Mouse (Mus musculus) brain, adult 2 months (tissue): ENCODE measurements at regions not wholly inside any gene's neighbourhood (a gene's known extent, or its start where the extent isn't known, plus 50 kb on each side); places are given as distances from the start of the nearest gene placed in this dataset.

Experiments
- DNase-seq: peaks from one replicate; pipeline ENCODE4 v3.0.0; 2011; ENCODE audit warnings: low read depth, low spot score

DNA sequence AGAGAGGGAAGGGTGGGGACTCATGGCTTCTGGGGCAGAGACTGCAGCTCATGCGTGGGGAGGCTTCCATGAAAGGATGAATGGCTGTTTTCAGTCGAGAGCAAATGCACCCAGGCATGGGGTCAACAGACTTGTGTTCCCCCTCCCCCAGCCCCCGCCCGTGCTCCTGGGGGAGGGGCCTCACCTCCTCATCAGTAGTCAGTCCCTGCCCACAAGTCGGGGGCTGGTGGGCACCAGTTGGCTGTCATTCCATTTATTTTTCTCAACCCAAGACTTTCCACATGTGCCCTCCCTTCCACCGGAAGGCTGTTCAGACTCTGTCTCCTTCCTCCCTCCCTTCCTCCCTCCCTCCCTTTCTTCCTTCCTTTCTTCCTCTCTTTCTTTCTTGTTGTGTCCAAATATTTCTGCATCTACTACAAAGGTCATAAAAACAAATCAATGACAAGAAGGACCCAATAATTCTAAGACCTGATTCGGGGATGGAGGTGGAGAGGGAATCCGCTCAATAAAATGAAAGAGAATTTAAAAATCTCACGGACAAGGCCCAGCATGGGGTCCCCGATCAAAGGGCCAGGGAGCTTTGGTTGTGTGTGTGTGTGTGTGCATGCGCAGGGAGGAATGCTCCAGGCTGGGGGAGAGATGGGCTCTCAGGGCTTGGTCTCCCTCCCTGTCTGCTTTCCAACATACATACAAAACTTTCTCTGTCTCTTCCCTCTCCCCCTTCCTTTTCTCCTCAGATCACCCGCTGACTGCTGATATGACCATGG lies 57.7 kb downstream of the Rpl14 start:
- no peak for DNase-seq

- no peak for DNase-seq
Measured at GRCm38 (mm10) chr9:120629609-120630008, 58.4 kb downstream of the Rpl14 start.

GRCm38 (mm10) chr9:120632821-120633220 lies 61.6 kb downstream of the Rpl14 start:
- peak; percentile 84 for DNase-seq

GRCm38 (mm10) chr9:120642656-120643055 lies 71.4 kb downstream of the Rpl14 start:
- no peak for DNase-seq

GRCm38 (mm10) chr9:120643371-120643770 lies 72.1 kb downstream of the Rpl14 start:
- DNase-seq = peak; percentile 62

GRCm38 (mm10) chr9:120645776-120646175 lies 74.5 kb downstream of the Rpl14 start:
- no peak for DNase-seq

DNA sequence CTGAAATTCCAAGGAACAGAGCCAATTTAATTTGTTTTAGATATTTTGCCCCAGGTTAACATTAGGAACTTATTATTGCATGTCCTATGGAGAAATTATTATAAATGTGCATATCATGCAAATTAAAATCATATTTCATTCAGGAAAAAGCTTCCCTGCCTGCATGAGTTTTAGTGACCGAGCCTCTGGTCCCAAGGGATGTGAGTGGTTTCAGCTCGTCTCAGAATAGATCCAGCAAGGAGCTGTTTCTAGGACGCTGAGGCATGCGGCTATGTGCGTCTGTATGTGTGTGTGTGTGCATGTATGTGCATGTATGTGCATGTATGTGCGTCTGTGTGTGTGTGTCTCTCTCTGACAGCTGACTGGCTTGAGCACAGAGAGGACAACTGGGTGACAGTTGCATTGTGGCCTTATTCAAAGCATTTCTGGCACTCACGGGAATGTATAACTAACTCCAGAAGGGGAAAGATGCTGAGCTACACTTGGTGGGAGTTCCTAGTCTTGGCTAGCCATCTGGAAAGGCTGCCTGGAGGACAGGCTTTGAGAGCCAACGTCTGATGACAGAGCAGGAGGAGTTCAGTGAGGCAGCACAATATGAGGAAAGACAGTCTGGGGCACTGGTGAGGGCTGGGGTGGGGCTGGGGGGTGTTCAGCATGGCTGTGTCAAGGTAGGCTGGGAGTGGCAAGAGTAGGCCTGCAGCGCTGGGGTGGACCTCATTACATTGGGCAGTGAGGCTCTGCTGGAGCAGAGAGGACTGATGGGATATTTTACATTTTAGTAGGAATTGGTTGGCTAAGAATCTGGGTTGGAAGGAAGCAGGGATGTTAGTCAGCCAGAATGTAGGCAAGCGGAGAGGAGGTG lies 75.8 kb downstream of the Rpl14 start:
- DNase-seq = peak; percentile 80

DNA sequence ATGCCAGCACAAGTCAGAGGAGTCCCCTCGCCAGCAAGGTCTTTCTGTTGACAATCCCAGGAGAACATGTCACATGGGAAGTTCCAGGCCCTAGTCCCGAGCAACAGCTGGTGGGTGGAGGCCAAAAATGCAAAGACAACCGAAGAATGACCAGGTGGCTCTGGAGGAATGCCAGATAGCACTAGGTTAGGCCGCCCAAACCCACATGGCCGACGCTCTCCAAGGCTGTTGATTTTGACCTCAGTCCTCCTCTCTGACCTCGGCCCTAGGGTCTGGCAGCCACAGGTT lies 76.4 kb downstream of the Rpl14 start:
- DNase-seq = no peak

DNA sequence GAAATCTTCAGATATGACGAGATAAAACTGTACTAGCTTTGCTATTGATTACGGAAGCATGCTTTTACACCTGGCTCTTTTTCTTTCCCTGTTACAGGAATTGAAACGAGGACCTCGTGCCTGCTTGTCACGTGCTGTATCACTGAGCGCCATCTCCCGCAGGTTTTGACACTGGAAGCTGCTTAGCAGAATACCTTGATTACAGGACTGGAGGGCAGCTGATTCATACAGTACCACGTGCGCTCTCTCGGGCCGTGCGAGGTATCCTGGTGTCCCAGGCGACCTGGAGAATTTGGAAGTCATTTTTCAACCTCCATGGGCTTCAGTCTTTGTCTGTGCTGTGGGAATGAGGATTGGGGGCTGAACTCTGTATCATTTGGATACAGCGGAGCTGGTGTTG lies 81.5 kb downstream of the Rpl14 start:
- DNase-seq = no peak

DNA sequence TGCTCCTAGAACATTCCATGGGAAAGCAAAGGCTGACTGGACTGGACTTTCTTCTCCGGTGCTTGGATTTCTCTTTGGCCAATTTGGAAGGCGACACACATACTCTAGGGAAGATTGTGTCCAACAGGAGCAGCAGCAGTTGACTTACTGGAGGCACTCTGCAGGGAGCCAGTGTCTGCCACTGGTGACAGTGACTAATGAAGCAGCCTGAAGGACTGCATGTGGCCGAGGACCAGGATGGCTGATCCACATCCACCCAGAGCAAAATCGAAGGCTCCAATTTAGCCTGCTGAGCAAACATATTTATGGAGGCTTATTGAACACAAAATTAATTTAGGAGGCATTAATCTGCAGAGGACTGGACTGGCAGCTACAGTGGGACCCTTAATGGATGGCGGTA lies 81.9 kb downstream of the Rpl14 start:
- DNase-seq = no peak

DNA sequence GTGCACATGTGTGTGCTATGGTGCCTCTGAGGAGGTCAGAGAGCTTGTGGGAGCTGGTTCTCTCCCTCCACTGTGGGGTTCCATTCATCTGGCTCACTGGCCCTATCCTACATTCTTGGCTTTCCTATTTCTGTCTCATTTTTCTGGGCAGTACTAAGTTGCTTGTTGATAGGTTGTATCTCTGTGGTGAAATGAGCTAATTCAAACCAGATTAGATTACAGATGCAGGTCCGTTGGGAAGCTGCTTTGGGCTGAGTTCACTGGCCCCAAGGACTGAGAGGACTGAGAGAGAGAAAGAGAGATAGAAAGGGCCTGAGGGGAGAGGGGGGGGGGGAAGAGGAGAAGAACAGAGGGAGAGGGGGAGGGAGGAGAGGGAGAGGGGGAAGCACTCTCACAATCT lies 83.5 kb downstream of the Rpl14 start:
- no peak for DNase-seq

- no peak for DNase-seq
Measured at GRCm38 (mm10) chr9:120656976-120657375, 85.7 kb downstream of the Rpl14 start.

DNA sequence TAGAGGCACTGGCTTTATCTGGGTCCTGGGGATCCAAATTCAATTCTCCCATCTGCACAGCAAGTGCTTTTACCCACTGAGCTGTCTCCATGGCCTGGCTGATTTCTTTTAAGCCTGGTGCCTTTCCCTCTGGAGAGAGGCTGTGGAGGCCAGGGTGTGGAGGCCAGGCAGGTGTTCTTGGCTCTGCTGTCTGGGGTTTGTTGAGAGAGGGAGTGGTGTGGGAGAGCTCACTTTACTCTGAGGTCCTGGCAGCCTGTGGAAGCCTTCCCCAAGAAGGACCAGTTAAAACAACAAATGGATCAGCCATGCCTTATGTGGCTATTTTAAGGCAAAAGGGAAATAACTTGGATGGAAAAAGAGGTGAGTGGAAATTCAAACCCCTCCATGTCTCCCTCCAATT lies 86.5 kb downstream of the Rpl14 start:
- DNase-seq = no peak

DNA sequence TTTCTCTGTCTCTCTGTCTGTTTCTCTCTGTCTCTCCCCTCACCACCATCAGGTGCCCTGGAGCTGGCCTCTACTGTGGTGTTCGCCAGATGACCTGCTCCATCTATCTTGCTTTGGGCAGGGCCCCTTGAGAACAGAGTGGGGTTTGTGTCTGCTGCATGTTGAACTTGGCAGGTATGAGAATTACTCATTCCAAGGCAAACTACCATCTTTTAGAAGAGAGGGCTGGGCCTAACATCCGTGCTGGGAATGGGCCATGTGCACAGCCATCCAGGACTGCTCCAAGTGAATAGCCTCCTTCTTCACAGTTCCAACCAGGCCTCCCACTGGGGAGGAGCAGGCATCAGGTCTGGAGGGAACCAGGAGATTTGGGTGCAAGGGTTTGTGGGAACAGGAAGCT lies 87.3 kb downstream of the Rpl14 start:
- DNase-seq = no peak

DNA sequence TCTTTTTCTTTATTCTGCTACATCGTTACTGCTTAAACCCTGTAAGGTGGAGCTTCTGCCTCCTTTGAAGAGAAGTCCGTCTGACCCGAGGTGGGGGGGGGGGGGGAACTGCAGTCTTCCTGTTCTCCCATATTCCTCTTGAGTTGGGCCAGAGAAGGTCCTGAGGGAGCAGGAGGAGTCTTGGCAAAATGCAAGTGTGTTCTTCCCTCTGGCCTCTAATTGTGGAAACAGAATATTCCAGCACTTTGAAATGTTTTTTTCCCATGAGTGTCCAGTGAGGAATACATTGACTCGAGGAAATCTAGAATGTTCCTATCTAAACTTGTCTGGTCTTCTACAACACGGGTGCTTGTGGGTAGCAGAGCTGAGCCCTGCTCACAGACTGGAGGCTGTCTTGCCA lies 90.0 kb downstream of the Rpl14 start:
- no peak for DNase-seq

DNA sequence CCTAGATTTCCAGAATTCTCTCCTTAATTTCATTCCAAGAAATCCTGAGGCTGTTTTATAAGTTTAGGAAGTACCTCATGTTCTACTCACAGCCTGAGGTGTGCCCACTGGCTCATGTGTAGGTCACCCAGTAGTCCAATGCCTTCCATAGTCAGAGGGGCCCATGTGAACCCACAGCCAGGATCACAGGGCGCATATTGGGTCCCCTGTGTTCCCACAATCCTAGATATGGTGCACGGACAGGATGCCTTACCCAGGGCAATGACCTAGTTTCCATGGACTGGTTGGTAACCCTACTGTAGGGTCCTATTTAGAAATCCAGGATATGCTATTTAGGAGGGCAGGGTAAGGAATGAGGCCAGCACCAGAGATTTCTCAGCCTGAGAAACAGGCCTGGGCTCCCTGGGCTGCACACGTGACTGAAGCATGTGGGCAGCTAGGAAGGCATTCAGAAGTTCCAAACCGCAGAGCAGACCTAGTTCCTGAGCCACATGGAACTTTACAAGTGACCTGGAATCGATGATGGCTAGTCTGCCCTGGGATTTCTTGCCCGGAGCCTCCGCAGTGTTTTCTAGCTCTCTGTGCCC lies 90.5 kb downstream of the Rpl14 start:
- peak; percentile 47 for DNase-seq

GRCm38 (mm10) chr9:120663181-120663580 lies 91.9 kb downstream of the Rpl14 start:
- DNase-seq = no peak

GRCm38 (mm10) chr9:120664086-120664485 lies 92.8 kb downstream of the Rpl14 start:
- DNase-seq = no peak

- peak; percentile 82 for DNase-seq
Measured at GRCm38 (mm10) chr9:120672452-120672851, 101.2 kb downstream of the Rpl14 start.

- no peak for DNase-seq
Measured at GRCm38 (mm10) chr9:120674855-120675254, 103.6 kb downstream of the Rpl14 start.

DNA sequence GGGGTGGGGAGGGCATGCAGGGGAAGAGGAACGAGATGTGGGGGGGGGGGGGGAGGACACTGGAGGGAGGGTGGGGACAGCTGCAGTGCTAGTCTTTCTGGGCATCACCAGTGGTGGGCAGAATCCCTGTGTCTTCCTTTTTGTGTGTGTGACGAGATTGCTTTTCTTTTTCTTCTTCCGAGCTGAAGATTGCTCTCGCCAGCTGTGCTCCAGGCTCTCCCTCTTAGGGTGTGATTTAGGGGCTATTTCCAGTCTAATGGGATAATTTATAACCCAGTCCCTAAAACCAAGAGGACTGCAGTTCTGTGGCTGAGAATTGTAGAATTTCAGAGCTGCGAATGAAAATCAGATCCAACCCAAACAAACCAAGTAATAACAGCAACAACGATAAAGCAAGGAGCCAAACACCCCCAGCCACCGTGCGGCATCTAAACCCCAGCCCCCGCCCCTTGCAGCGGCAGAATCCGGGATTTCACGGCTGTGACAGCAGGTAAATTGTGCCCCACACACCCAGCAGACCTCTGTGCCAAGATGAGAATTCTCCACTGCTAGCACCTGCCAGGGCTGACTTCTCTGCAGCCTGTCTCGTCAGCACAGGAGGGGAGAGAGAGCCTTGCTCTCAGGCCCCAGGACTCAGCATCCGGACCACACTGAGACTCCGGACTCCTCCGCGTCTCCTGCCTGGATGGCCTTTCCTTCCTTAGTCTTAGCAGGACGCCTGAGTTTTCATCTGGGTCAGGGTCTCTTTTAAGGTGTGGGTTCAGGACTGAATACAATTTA lies 104.3 kb downstream of the Rpl14 start:
- DNase-seq = peak; percentile 50

DNA sequence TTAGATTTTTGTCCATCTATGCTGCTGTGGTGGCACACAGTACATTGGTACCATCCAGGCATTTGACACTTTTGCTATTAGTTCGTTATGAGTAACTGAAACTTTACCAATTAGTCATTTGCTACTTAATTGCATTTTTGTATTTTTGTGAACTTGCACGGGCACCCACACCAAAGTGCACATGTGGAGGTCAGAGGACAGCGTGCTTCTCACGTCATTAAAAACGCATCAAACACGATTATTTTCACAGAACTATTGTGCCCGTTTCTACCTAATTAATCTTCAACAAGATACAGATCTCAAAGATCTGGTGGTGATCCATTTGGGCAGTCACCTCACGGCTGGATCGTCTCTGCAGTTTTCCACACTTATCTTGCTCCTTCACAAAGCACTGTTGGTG lies 105.1 kb downstream of the Rpl14 start:
- DNase-seq = no peak
